22 mouse cellular contexts compared by ENCODE assay signal in the genomic region with DNA sequence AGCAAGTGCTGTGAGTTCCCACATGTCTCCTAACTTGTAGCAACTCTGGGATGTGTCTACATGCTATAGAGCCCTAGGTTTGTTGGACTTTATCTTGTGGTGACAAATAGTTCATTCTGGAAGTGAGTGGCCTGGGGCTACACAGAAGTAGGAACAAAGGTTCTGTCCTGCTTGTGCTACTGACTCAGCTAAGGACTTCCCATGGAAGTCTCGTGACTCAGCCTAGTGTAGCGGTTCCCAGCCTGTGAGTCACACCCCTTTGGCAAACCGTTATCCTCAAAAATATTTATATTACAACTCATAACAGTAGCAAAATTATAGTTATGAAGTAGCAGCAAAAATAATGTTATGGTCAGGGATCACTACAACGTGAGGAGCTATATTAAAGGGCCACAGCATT.
DNase-seq lines count a peak whose midpoint lies in the region; TF ChIP-seq lines count a peak whose summit lies in the region.
"Had no signal": no experiment of that assay in that cellular context is flagged by ENCODE, and none has a peak within 500 bp of the region (broad histone marks: within the 10 kb centered on the region; RNA-seq: fewer than 3 reads in every experiment).

No protein-coding gene starts in this region.

- peak; percentile 36 for DNase-seq in adrenal gland, postnatal 25 days
- DNase-seq in adrenal gland, postnatal 10 days: no peak
- DNase-seq in 416B (ENCODE audit: low read depth): peak; percentile 74
- DNase-seq in adrenal gland, postnatal 36 days: peak; percentile 59
- DNase-seq in kidney, adult 8-10 months: no peak
- no peak for DNase-seq in ovary, postnatal 36 days (ENCODE audit: low spot score)
- DNase-seq: cerebellum, adult 8-10 months; cerebellum, postnatal 36 days; heart, postnatal 36 days; kidney, adult 2 months; kidney, postnatal 10 days; right cerebral cortex, adult 18-20 months; right cerebral cortex, postnatal 4 days had no signal

- H3K4me3 ChIP-seq in myocyte: no peak overlapping the region
- H3K4me3 ChIP-seq: embryonic facial prominence, embryonic 10.5 days; heart, embryonic 15.5 days; hindbrain, embryonic 13.5 days; left cerebral cortex, adult 2 months; liver, embryonic 15.5 days; lung, embryonic 15.5 days; midbrain, embryonic 10.5 days; stomach, embryonic 15.5 days had no signal

- no peaks in the 10 kb centered on the region for H3K27me3 ChIP-seq in myocyte (ENCODE audit: control insufficient read depth, insufficient read depth, insufficient read length)
- H3K27me3 ChIP-seq: heart, embryonic 15.5 days; hindbrain, embryonic 13.5 days; liver, embryonic 15.5 days; lung, embryonic 15.5 days; stomach, embryonic 15.5 days had no signal

- no peak for TF ChIP-seq POLR2A in myocyte (IDR thresholded peaks at IDR 0.05; ENCODE audit: insufficient read length, low read depth)

- H3K79me2 ChIP-seq in myocyte (ENCODE audit: control insufficient read depth, insufficient read depth): no peaks in the 10 kb centered on the region

- H3ac ChIP-seq in myocyte (ENCODE audit: control insufficient read depth, insufficient read length): no peak overlapping the region

- H3K36me3 ChIP-seq in myocyte (ENCODE audit: control insufficient read depth, insufficient read depth): no peaks in the 10 kb centered on the region
- H3K36me3 ChIP-seq: liver, embryonic 15.5 days; lung, embryonic 15.5 days; stomach, embryonic 15.5 days had no signal

- H3K4me2 ChIP-seq in myocyte (ENCODE audit: low read depth): peak overlapping the region; percentile 51
- H3K4me2 ChIP-seq: heart, embryonic 15.5 days; hindbrain, embryonic 13.5 days; liver, embryonic 15.5 days; lung, embryonic 15.5 days; stomach, embryonic 15.5 days had no signal

TF ChIP-seq in myocyte, 11 proteins besides CTCF, POLR2A, EP300 and RAD21:
- TF ChIP-seq SRF (IDR thresholded peaks at IDR 0.05; ENCODE audit: control insufficient read depth, insufficient read length, low read depth) (no peak), USF1 (IDR thresholded peaks at IDR 0.05; ENCODE audit: low read depth) (peak; percentile 54)

Comparison
In these comparisons a context has a peak if more than half of its experiments do, and no peak if none do; other contexts are left out.
1. DNase-seq: peak in adrenal gland, postnatal 25 days (single experiment), 416B (single experiment) and adrenal gland, postnatal 36 days (2 of 2); none in adrenal gland, postnatal 10 days (single experiment), kidney, adult 8-10 months (0 of 2) and ovary, postnatal 36 days (single experiment).